Mouse (Mus musculus) adrenal gland, postnatal 36 days (tissue): ENCODE results near the gene Lamb2. TPM values are rescaled to one million over a fixed set of nuclear protein-coding genes. Genes with fewer than 3 reads are reported as not detected.
A peak's percentile ranks its signal among the peaks of the same experiment; 100 is the strongest.

Experiments used
- DNase-seq, 2 experiments: peaks; one replicate each; pipeline ENCODE4 v3.0.0; 2021; ENCODE audit warnings: mixed read lengths in 1 of 2
- total RNA-seq, 2 experiments: library from RNA; stranded (reverse); gene quantifications; 2 replicates each; pipeline ENCODE4 v1.2.3; 2021

The Lamb2 gene
- total RNA-seq, 2 experiments from 2014 or later, result 117 to 133 TPM

DNA sequence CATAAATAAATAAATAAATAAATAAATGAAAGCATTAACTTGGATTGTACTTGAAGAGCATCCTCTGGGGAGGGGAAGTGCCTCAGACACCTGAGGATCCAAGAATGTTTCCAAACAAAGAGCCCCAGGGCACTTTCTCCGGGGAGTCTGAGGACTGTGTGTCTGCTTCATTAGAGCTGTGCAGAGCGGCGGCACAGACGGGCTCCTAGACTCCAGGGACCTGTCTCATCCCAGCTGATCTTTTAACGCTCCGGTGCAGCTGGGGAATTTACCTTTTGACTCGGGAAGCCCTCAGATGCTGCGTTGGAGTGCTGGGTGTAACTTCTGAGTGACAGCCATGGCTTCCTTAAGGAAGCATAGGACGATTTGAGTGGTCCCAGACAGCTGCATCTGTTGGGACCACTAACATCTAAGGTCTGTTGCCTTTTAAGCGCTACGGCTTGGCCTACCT is 18.3 kb upstream of the Lamb2 start, which contains the start of gene Klhdc8b:
Gene Klhdc8b, minus strand, starts transcription at position 401 of the 451 bp plus-strand sequence.
- DNase-seq, result no peak

GRCm38 (mm10) chr9:108461675-108462074 is 17.9 kb upstream of the Lamb2 start:
- no peak for DNase-seq

DNA sequence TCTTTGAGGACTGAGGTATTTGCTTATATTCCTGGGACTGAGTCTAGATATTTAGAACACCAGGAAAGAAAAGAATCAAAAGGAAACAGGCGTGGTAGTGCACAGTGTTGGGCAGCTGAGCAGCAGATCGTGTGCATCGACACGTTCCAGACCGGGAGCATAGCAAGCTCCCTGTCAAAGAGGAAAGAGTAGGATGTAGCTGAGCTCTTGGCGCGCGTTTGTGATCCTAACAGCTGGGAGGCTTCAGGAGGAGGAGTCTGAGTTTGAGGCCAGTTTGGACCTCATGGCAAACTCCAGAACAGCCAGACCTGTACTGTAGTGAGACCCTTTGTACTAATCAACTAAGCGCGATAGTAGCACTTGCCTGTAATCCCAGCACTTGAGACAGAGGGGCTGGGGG is 17.3 kb upstream of the Lamb2 start:
- no peak for DNase-seq

GRCm38 (mm10) chr9:108463713-108464112 is 15.8 kb upstream of the Lamb2 start:
- peak; percentile 55 to 80 for DNase-seq

- DNase-seq, result no peak
These were observed 13.3 kb upstream of the Lamb2 start for GRCm38 (mm10) chr9:108466219-108466618.

GRCm38 (mm10) chr9:108469430-108469829 is 10.1 kb upstream of the Lamb2 start:
- DNase-seq, result no peak

- DNase-seq, result no peak
These were observed 9.7 kb upstream of the Lamb2 start for GRCm38 (mm10) chr9:108469845-108470244.

GRCm38 (mm10) chr9:108474528-108474927 is 5.0 kb upstream of the Lamb2 start:
- DNase-seq, result no peak

DNA sequence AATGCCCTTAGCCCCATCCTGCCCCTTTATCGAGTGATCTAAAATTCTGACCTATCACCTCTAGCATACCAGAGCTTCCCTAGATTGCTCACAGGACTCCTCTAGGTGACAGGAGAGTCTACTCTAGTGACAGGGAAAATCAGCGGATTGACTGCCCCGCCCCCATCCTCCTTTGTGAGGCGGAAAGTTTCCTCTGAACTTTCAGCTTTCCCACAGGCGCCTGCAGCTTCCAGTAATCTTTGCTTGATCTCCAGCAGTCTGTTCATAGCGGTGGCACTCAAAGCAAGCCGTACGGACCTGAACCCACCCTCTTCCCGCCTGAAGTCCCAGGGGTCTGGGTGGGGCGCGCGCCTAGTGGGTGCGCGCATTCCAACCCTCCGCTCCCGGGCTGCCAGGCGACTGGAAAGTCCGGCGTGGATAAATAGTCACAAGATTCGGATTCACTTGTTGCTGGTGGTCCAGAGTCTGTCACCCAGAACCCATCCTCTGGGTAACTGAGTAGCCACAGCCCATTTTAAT is 839 bp upstream of the Lamb2 start:
- peak; percentile 84 to 88 for DNase-seq

DNA sequence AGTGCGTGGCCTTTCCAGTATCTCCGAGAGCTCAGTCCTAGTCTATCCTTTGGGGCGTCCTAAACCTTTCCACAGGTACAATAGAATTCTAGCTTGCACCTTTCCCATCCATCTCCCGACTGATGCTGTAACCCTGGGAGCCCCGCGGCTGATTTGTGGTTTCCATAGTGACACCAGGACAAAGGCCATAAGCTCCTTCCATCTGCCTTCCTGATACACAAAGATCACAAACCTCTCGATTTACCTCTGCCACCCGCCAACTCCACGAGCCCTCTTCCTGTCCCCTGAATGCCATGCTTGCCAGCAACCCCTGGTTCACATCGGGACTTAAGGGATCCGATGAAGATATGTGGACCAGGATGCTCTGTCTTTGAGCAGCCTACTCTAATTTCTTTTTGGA is 295 bp upstream of the Lamb2 start:
- no peak for DNase-seq

GRCm38 (mm10) chr9:108480813-108481519 is 1.4 kb downstream of the Lamb2 start:
- no peak for DNase-seq

GRCm38 (mm10) chr9:108481520-108482210 is 2.1 kb downstream of the Lamb2 start:
- DNase-seq, result no peak

- no peak for DNase-seq
These were observed 3.7 kb downstream of the Lamb2 start for GRCm38 (mm10) chr9:108483051-108483790.

DNA sequence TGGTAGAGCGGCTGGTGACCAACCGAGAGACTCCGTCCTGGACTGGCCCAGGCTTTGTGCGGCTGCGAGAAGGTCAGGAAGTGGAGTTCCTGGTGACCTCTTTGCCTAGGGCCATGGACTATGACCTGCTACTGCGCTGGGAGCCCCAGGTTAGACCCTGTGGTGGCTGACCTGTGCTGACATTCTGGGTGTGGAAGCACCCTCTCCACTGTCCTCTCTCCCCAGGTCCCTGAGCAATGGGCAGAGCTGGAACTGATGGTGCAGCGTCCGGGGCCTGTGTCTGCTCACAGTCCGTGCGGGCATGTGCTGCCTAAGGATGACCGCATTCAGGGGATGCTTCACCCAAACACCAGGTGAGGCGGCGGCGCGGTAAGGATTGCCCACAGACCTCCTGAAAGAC is 4.5 kb downstream of the Lamb2 start:
- DNase-seq, result no peak

DNA sequence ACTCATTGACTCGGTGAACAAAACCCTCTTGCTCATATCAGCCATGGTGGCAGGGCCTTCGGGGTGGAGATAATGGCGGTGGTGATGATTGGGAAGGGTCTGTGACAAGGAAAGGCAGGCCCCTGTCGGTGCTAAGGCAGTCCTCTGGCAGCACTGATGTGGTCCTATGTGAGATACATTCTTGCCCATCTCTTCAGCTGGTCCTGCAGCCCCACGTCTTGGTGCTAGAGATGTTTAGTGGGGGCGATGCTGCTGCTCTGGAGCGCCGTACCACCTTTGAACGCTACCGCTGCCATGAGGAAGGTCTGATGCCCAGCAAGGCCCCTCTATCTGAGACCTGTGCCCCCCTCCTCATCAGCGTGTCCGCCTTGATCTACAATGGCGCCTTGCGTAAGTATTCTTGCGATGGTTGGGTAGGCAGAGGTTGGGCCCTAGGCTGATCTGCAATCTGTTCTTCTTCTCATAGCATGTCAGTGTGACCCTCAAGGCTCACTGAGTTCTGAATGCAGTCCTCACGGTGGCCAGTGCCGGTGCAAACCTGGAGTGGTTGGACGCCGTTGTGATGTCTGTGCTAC is 5.9 kb downstream of the Lamb2 start:
- DNase-seq, result no peak

GRCm38 (mm10) chr9:108486973-108487530 is 7.5 kb downstream of the Lamb2 start:
- no peak for DNase-seq

DNA sequence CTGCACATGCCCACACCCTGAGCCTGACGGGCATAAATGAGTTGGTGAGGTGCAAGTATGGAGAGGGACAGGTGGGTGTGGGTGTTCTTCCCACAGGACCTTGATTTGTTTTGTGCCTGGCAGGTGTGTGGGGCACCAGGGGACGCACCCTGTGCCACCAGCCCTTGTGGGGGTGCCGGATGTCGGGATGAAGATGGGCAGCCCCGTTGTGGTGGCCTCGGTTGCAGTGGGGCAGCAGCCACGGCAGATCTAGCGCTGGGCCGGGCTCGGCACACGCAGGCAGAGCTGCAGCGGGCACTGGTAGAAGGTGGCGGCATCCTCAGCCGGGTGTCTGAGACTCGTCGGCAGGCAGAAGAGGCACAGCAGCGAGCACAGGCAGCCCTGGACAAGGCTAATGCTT is 8.9 kb downstream of the Lamb2 start:
- no peak for DNase-seq

DNA sequence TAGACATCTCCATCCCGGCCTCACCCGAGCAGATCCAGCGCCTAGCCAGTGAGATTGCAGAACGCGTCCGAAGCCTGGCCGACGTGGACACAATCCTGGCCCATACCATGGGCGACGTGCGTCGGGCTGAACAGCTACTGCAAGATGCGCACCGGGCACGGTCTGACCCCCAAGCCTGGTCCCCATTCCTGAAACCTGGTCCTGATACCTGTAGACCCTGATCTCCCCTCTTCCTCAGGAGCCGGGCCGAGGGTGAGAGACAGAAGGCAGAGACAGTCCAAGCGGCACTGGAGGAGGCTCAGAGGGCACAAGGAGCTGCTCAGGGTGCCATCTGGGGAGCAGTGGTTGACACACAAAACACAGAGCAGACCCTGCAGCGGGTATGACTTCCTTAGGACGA is 9.7 kb downstream of the Lamb2 start:
- no peak for DNase-seq

DNA sequence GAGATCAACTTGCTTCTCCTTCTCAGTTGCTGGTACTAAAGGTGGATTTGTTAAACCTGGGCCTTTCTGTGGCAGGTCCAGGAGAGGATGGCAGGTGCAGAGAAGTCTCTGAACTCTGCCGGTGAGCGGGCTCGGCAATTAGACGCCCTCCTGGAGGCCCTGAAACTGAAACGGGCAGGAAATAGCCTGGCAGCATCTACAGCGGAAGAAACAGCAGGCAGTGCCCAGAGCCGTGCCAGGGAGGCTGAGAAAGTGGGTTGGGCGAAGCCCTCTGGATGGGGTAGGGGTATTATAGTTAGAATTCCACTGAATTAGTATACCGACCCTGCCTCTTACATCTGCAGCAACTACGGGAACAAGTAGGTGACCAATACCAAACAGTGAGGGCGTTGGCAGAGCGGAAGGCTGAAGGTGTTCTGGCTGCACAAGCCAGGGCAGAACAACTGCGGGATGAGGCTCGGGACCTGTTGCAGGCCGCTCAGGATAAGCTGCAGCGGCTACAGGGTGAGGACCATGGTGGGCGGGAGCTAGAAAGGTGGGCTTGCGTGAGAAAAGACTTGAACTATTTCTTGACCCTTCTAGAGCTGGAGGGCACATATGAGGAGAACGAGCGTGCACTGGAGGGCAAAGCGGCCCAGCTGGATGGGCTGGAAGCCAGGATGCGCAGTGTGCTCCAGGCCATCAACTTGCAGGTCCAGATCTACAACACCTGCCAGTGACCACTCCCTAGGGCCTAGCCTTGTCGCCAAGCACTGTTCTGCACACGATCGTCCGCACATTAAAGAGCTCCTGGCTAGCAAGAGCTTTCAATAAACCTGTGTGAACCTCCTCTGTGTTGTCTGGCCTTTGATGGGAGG is 10.4 kb downstream of the Lamb2 start:
- DNase-seq, result no peak

DNA sequence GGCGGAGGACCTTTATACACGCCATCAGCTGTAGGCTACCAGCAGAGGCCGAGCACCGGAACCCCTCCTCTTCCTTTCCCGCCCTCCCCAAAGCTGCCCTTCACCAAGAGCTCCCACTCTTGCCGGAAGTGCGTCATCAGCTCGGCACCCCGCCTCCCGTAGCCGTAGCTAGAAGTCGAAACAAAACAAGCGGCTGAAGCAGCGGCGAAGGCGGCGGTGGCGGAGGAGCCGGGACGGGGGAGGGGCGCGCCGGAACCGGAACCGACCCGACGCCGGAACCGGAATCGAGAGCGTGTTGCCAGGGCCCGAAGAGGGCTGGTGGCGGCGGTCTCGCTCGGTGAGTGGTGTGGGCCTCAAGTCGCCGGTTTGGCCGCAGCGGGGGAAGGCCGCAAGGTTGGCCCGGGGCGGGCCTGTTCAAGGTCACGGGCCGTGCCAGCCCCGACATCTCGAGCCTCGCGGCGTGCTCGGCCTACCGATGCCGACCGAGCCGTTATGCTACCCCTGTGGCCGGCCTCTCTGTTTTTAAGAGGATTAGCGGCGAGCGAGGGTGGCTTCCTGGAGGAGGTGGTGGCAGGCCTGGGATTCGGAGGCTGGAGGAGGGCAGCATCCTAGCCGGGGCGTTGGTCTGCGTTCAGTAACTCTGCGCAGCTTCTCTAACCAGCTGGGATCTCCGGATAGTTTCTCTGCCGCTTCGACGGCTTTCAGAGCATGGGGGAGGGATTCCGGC is 11.2 kb downstream of the Lamb2 start, which contains the start of gene Usp19:
Gene Usp19, plus strand, starts transcription at position 44 of the 727 bp plus-strand sequence.
- DNase-seq, result peak; percentile 97 to 98
